Mouse (Mus musculus) cerebellum, adult 2 months (tissue): ENCODE results near the gene Tro.

Source experiments
- CTCF ChIP-seq: fragments of 200-500 bp; IDR thresholded peaks from 2 replicates; pipeline ENCODE4 v1.5.1; 2011; ENCODE audit warnings: low read depth, mild to moderate bottlenecking, control low read depth, low read length, moderate library complexity, borderline replicate concordance; ENCODE audit not compliant: insufficient read depth
- POLR2A ChIP-seq: fragments of 200-500 bp; IDR thresholded peaks from 2 replicates; pipeline ENCODE4 v1.6.1; 2011; ENCODE audit warnings: low read length, control low read depth, borderline replicate concordance; ENCODE audit not compliant: insufficient read depth

- peak; percentile 64; the same call in 1 of the 2 replicates for TF ChIP-seq POLR2A
- TF ChIP-seq CTCF: peak; percentile 19; the same call in 1 of the 2 replicates
These were observed at the start of gene Tro for GRCm38 (mm10) chrX:150656908-150657796.
